Mouse (Mus musculus) embryonic facial prominence, embryonic 15.5 days (tissue): ENCODE data around the gene Hoxd9. TPM values are rescaled to one million over a fixed set of nuclear protein-coding genes. Genes with fewer than 3 reads are reported as not detected.
A peak's percentile ranks its signal among the peaks of the same experiment; 100 is the strongest.

ENCODE experiments used
- ATAC-seq: fragments of 200-750 bp; cut with Nextera tagmentation; 2 replicates; pipeline ENCODE4 v1.8.0; 2017; ENCODE audit warnings: low read depth, moderate TSS enrichment; ENCODE audit not compliant: insufficient number of reproducible peaks, low FRiP score, low TSS enrichment
- H3K27ac ChIP-seq: fragments of 300-500 bp; sonication (generic); replicated peaks from 2 replicates; pipeline ENCODE4 v1.5.1; 2015; ENCODE audit warnings: mild to moderate bottlenecking, inconsistent platforms
- H3K27me3 ChIP-seq: fragments of 300-500 bp; sonication (generic); 2 replicates; pipeline ENCODE4 v1.6.1; 2015; ENCODE audit warnings: inconsistent platforms
- H3K36me3 ChIP-seq: fragments of 300-500 bp; sonication (generic); 2 replicates; pipeline ENCODE4 v1.6.1; 2015; ENCODE audit warnings: mild to moderate bottlenecking, inconsistent platforms
- H3K4me1 ChIP-seq: fragments of 300-500 bp; sonication (generic); 2 replicates; pipeline ENCODE4 v1.6.1; 2015; ENCODE audit warnings: inconsistent platforms
- H3K4me2 ChIP-seq: fragments of 300-500 bp; sonication (generic); replicated peaks from 2 replicates; pipeline ENCODE4 v1.6.1; 2015; ENCODE audit warnings: mild to moderate bottlenecking, inconsistent platforms
- H3K4me3 ChIP-seq: fragments of 300-500 bp; sonication (generic); replicated peaks from 2 replicates; pipeline ENCODE4 v1.5.1; 2015; ENCODE audit warnings: mild to moderate bottlenecking, inconsistent platforms
- H3K9ac ChIP-seq: fragments of 300-500 bp; sonication (generic); 2 replicates; pipeline ENCODE4 v1.6.1; 2015; ENCODE audit warnings: inconsistent platforms
- H3K9me3 ChIP-seq: fragments of 300-500 bp; sonication (generic); replicated peaks from 2 replicates; pipeline ENCODE4 v1.6.1; 2016; ENCODE audit warnings: inconsistent platforms
- WGBS: fragments of 180-500 bp; shearing (Covaris S2); methylation state at CpG from one replicate; pipeline ENCODE4 v1.1.7; 2015; 5-methylcytosine and 5-hydroxymethylcytosine counted together
- polyA plus RNA-seq: library from polyadenylated mRNA; unstranded; fragments of >200 nt; fragmentation: Nextera tagmentation; extraction: Ambion mirVana; gene quantifications from 2 replicates; pipeline ENCODE4 v1.2.1, GENCODE M21; 2015

Gene Hoxd9
- polyA plus RNA-seq, 1 experiment from 2014 or later = 2.8 TPM

DNA sequence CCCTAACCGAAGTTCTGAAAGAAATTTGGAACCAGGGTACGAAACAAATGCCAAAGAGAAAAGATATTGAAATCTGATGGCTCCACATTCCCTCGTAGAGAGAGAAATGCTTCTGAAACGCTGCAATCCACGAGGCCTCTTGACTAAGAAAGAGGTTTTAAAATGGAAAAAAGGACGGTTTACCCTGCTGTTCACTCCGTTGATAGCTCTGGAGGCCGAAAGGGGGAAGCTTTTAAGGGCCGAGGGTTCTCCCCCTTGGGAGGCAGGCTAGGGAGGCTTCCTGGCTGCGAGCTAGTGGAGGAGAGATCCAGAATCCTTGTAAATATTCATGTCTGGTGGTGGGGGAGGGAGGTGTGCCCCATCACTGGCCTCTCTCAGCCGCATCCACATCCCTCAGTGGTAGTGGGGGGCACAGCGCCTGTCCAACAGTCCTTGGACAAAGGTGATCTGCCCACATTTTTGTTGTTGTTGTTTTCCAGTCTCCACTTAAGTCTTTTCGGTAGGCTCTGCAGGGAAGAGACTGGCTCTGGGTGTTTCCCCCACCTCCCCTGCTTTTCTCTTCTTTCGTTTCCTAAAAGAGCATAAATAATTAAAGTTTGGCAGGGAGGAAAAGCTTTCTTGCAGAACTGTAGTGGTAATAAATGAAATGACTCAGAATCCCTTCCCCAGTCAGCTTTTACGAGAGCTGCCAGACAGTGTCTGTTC lies 18.5 kb upstream of the Hoxd9 start, which contains the start of gene Hoxd11:
Hoxd11 (plus strand) TSS at position 667 of the 705 bp plus-strand sequence.
- no peak within 1 kb of the TSS for H3K27ac ChIP-seq
- WGBS = 2% methylated on average over 15 of the region's 15 CpGs
- no peak within 1 kb of the TSS for H3K9ac ChIP-seq

GRCm38 (mm10) chr2:74679596-74679971 lies 17.9 kb upstream of the Hoxd9 start:
- no peak overlapping the region for H3K27ac ChIP-seq
- H3K27me3 ChIP-seq = peaks cover 100% of the 10 kb centered on the region
- peak overlapping the region; percentile 13; the same call in 1 of the 2 replicates for H3K4me2 ChIP-seq
- H3K9ac ChIP-seq = no peak overlapping the region
- H3K36me3 ChIP-seq = no peaks in the 10 kb centered on the region
- ATAC-seq = no peak
- under 1% methylated on average over 26 of the region's 26 CpGs for WGBS
- no peaks in the 10 kb centered on the region for H3K9me3 ChIP-seq
- peaks cover 16% of the 10 kb centered on the region for H3K4me1 ChIP-seq
- no peak overlapping the region for H3K4me3 ChIP-seq

More for the DNA sequence above, 18.5 kb upstream of the Hoxd9 start, which contains the start of gene Hoxd11:
- ATAC-seq = no peak
- Histone ChIP-seq H3K4me3 (no peak within 1 kb of the TSS), H3K27me3 (peaks cover 100% of the 10 kb centered on the region), H3K9me3 (no peaks in the 10 kb centered on the region), H3K4me1 (peaks cover 16% of the 10 kb centered on the region), H3K4me2 (peak within 1 kb of the TSS; percentile 13; the same call in 1 of the 2 replicates), H3K36me3 (no peaks in the 10 kb centered on the region)

GRCm38 (mm10) chr2:74679980-74680379 lies 17.5 kb upstream of the Hoxd9 start:
- Histone ChIP-seq H3K9me3 (no peaks in the 10 kb centered on the region), H3K36me3 (no peaks in the 10 kb centered on the region), H3K4me3 (no peak overlapping the region), H3K4me1 (peaks cover 16% of the 10 kb centered on the region), H3K4me2 (peak overlapping the region; percentile 13; the same call in 1 of the 2 replicates), H3K27ac (no peak overlapping the region), H3K27me3 (peaks cover 100% of the 10 kb centered on the region), H3K9ac (no peak overlapping the region)
- ATAC-seq = no peak
- WGBS = 2% methylated on average over 23 of the region's 23 CpGs

DNA sequence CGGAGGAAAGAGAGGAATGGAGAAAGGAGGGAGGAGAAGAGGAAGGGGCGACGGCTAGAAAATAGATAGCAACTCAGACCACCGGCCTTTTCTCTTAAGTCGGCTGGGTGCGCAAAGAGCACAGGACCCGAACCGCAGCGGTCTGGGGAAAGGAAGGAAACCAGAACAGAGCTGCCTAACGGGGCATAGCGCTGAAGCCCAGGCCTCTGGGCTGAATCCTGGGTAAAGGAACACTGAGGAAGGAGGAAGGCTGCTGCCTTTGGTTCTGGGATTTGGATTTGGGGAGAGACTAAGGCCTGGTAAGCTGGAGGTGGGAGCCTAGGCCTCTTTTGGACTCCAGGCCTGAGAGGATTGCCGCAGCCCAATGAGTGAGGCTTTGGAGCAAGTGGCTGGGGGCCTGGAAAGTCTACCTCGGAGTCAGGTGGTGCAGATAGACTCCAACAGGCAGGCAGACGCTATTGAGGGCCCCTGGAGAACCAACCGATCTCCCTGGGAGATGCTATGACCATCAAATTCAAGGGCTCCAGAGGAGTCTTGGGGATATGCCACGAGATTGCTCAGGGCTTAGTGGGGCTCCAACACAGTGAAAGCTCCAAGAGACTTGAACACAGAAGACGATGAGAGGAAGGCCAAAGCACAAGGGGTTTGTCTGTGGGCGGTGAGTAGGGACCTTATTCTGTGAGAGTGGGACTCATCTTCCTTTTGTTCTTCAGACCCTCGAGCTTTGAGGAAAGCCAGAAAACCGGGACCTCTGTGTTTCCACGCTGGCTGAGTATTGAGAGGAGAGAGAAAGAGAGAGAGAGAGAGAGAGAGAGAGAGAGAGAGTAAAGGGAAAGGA lies 16.7 kb upstream of the Hoxd9 start:
- Histone ChIP-seq H3K9ac (no peak overlapping the region), H3K27me3 (peaks cover 100% of the 10 kb centered on the region), H3K4me1 (peaks cover 16% of the 10 kb centered on the region), H3K27ac (no peak overlapping the region), H3K4me2 (no peak overlapping the region), H3K36me3 (no peaks in the 10 kb centered on the region), H3K9me3 (no peaks in the 10 kb centered on the region), H3K4me3 (no peak overlapping the region)
- ATAC-seq = no peak
- WGBS = 11% methylated on average over 21 of the region's 21 CpGs

- Histone ChIP-seq H3K9ac (no peak overlapping the region), H3K9me3 (no peaks in the 10 kb centered on the region), H3K36me3 (no peaks in the 10 kb centered on the region), H3K27ac (no peak overlapping the region), H3K4me3 (peak overlapping the region; percentile 32), H3K27me3 (peaks cover 97% of the 10 kb centered on the region), H3K4me2 (peak overlapping the region; percentile 43), H3K4me1 (peaks cover 16% of the 10 kb centered on the region)
- under 1% methylated on average over 76 of the region's 78 CpGs for WGBS
- ATAC-seq = 0 out of 2 replicates have a peak, but pooled peaks have one; percentile 24
These were observed 15.7 kb upstream of the Hoxd9 start for GRCm38 (mm10) chr2:74681594-74682531.

DNA sequence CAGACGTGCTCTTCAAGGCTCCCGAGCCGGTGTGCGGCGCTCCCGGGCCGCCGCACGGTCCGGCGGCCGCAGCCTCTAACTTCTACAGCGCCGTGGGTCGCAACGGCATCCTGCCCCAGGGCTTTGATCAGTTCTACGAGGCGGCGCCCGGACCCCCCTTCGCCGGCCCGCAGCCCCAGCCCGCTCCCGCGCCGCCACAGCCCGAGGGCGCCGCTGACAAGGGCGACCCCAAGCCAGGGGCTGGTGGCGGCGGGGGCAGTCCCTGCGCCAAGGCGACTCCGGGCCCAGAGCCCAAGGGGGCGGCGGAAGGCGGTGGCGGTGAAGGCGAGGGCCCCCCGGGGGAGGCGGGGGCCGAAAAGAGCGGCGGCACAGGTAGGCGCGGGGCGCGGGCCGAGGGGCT lies 14.7 kb upstream of the Hoxd9 start:
- H3K4me2 ChIP-seq = peak overlapping the region; percentile 43
- under 1% methylated on average over 36 of the region's 51 CpGs for WGBS
- peaks cover 16% of the 10 kb centered on the region for H3K4me1 ChIP-seq
- H3K9me3 ChIP-seq = no peaks in the 10 kb centered on the region
- no peaks in the 10 kb centered on the region for H3K36me3 ChIP-seq
- H3K27me3 ChIP-seq = peaks cover 97% of the 10 kb centered on the region
- H3K9ac ChIP-seq = no peak overlapping the region
- no peak overlapping the region for H3K27ac ChIP-seq
- ATAC-seq = no peak
- H3K4me3 ChIP-seq = peak overlapping the region; percentile 32

GRCm38 (mm10) chr2:74683471-74683951 lies 14.0 kb upstream of the Hoxd9 start:
- H3K27ac ChIP-seq = no peak overlapping the region
- no peak overlapping the region for H3K9ac ChIP-seq
- WGBS = under 1% methylated on average over 18 of the region's 18 CpGs
- no peaks in the 10 kb centered on the region for H3K9me3 ChIP-seq
- H3K4me1 ChIP-seq = peaks cover 16% of the 10 kb centered on the region
- H3K4me3 ChIP-seq = no peak overlapping the region
- no peak overlapping the region for H3K4me2 ChIP-seq
- ATAC-seq = no peak
- H3K27me3 ChIP-seq = peaks cover 97% of the 10 kb centered on the region
- H3K36me3 ChIP-seq = no peaks in the 10 kb centered on the region

- Histone ChIP-seq H3K4me1 (peaks cover 16% of the 10 kb centered on the region), H3K27me3 (peaks cover 97% of the 10 kb centered on the region), H3K27ac (no peak overlapping the region), H3K4me3 (no peak overlapping the region), H3K9me3 (no peaks in the 10 kb centered on the region), H3K4me2 (no peak overlapping the region), H3K36me3 (no peaks in the 10 kb centered on the region), H3K9ac (no peak overlapping the region)
- ATAC-seq = no peak
- 3% methylated on average over 12 of the region's 12 CpGs for WGBS
These were observed 13.4 kb upstream of the Hoxd9 start for GRCm38 (mm10) chr2:74684106-74684505.

DNA sequence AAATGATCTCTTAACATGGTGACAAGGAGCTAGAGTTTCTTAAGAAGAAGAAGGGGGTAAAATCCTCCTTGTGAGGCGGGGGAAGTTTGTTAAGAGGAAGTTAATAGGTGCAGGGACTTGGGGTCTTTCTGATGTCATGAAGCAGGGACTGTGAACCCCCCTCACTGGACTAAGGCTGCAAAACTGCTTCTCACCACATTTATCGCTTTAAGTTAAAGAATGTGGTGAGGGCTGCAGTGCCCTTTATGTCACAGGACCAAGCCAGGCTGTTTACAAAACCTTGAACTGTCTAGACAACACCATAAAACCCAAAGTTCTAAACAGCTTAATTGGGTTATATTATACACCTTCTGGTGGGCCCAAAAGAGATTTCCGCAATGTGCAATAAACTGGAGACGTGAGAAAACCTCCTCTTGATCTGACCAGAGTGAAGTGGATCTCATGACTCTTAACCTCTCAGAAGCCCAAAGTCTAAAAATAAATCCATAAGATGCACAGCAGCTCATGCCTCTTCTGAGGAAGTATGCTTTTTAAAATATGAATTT lies 12.4 kb upstream of the Hoxd9 start:
- Histone ChIP-seq H3K4me2 (no peak overlapping the region), H3K4me3 (no peak overlapping the region), H3K36me3 (no peaks in the 10 kb centered on the region), H3K9me3 (no peaks in the 10 kb centered on the region), H3K27me3 (peaks cover 97% of the 10 kb centered on the region), H3K27ac (no peak overlapping the region), H3K9ac (no peak overlapping the region), H3K4me1 (peaks cover 16% of the 10 kb centered on the region)
- 11% methylated on average over 4 of the region's 4 CpGs for WGBS
- no peak for ATAC-seq

DNA sequence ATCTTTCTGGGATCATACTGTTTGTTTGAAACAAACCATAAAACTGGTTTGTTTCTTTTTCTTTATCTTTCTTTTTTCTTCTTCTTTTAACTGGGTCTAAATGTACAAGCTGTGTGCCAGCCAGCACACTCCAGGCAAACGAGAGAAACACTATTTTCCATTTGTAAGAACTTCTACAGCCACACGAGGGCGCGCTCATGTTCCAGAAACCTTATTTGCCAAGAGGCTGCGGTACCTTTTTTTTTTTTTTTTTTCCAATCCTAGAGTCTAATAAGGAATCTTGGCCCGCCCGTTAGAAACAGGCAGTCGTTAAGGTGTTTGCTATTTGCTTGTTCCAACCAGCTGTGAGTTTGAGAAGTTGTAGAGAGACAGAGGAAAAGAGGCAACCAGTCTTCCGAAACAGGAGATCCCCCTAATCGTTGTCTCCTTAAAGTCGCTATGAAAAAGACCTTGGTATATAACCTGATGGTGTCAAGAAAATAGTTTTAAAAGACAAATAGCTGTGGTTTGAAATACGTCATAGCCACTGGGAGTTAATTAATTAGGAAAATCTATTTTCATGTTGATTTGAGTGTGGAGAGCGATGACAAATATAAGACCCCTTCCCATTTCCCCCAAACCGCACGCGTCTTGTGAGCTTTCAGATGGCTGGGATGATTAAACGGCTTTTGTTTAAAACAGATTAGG lies 11.1 kb upstream of the Hoxd9 start:
- Histone ChIP-seq H3K9me3 (no peaks in the 10 kb centered on the region), H3K4me1 (peaks cover 16% of the 10 kb centered on the region), H3K27me3 (peaks cover 92% of the 10 kb centered on the region), H3K9ac (no peak overlapping the region), H3K36me3 (no peaks in the 10 kb centered on the region), H3K27ac (no peak overlapping the region), H3K4me3 (no peak overlapping the region), H3K4me2 (no peak overlapping the region)
- ATAC-seq = no peak
- 5% methylated on average over 17 of the region's 17 CpGs for WGBS
